Mouse (Mus musculus) spleen, postnatal 4 days (tissue): ENCODE data around the gene Rabggta.

Source experiments
- DNase-seq, 2 experiments: peaks; one replicate each; pipeline ENCODE4 v3.0.0; 2022; ENCODE audit warnings: low spot score in 2 of 2

The Rabggta gene

GRCm38 (mm10) chr14:55733889-55734288 is 11.8 kb upstream of the Rabggta start:
- no peak for DNase-seq

GRCm38 (mm10) chr14:55730531-55731032 is 8.5 kb upstream of the Rabggta start:
- DNase-seq: no peak

DNA sequence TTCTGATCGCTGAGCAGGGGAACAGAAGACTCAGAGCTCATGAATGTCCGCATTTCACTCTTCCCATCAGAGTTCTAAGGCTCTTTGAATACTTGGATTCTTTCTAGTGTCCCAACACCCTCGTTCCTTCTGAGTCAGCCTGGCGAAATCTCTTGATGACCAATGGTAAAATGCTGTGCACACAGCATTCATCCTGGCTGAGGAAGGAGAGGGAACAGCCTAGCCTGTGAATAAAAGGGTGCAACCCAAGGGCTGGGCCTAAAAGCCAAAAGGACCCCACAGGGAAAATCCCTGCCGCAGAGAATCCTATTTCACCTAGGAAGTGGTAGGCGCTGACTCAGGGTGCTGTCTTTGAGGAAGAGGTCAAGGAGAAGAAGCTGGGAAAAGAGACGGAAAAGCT is 8.1 kb upstream of the Rabggta start:
- DNase-seq: no peak

- DNase-seq: no peak
Measured at GRCm38 (mm10) chr14:55727889-55728685, 6.0 kb upstream of the Rabggta start.

DNA sequence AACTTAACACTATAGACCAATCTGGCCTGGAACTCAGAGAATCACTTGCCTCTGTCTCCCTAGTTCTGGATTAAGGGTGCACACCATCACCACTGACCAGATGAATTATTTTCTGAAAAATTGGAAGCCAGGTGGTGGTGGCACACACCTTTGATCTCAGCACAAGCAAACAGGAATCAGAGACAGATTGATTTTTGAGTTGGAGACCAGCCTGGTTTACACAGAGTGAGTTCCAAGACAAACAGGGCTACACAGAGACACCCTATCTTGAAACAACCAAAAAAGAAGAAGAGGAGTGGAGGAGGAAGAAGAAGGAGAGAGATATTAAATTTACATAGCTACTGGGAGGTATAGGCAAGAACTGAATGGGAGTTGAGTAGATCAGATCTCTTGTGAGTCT is 4.2 kb upstream of the Rabggta start:
- DNase-seq: no peak

- DNase-seq: peak in 1 of 2 experiments; percentile 32
Measured at GRCm38 (mm10) chr14:55724411-55724871, 2.4 kb upstream of the Rabggta start.

- no peak for DNase-seq
Measured at GRCm38 (mm10) chr14:55723433-55723832, 1.4 kb upstream of the Rabggta start.

GRCm38 (mm10) chr14:55722438-55722945 is 429 bp upstream of the Rabggta start:
- DNase-seq: no peak

GRCm38 (mm10) chr14:55721076-55721475 is 987 bp downstream of the Rabggta start:
- no peak for DNase-seq

GRCm38 (mm10) chr14:55720666-55721065 is 1.4 kb downstream of the Rabggta start:
- no peak for DNase-seq

- DNase-seq: no peak
Measured at GRCm38 (mm10) chr14:55719737-55720136, 2.3 kb downstream of the Rabggta start.

GRCm38 (mm10) chr14:55716884-55717283 is 5.2 kb downstream of the Rabggta start:
- no peak for DNase-seq

- DNase-seq: no peak
Measured at GRCm38 (mm10) chr14:55716271-55716670, 5.8 kb downstream of the Rabggta start.

- DNase-seq: no peak
Measured at GRCm38 (mm10) chr14:55714893-55715292, 7.2 kb downstream of the Rabggta start.

GRCm38 (mm10) chr14:55713729-55714122 is 8.3 kb downstream of the Rabggta start, which contains the start of gene Tgm1:
Gene Tgm1 (minus strand): TSS chr14:55713926.
- no peak for DNase-seq

DNA sequence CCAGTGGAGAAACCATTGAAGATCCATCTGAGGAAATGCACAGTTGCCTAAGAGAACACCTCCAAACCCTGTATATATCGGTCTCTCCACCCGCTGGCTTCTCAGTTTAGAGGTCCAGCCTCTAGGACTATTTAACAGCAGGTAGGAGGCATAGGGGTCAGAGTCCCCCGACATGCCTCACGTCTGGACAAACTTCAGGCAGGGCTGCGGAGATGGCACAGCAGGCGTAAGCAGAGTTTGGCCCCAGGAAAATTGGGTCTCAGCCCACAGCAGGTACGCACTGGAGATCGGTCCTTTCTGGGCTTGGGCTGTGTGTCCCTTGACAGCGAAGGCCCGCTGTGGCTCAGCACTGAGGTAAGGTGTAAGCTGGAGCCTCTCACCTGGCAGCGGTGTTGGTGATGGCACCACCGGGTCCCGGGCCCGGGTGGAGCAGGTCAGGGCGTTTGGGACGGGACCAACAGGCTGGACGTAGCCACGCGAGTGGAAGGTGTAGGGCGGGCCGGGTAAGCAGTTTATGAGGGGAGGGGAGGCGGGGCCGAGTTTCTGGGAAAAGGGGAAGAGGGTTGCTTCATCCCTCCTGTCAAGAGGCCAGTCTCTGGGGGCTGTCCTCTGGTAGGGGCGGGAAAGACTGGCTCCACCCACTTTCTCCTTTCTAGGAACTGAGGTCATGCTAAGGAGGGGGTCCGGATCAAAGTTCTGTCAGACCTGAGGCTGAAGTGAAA is 8.9 kb downstream of the Rabggta start:
- DNase-seq: peak in 1 of 2 experiments; percentile 30

GRCm38 (mm10) chr14:55711786-55712185 is 10.3 kb downstream of the Rabggta start:
- DNase-seq: no peak

GRCm38 (mm10) chr14:55709509-55709908 is 12.6 kb downstream of the Rabggta start:
- DNase-seq: no peak

GRCm38 (mm10) chr14:55707397-55707796 is 14.7 kb downstream of the Rabggta start:
- no peak for DNase-seq

DNA sequence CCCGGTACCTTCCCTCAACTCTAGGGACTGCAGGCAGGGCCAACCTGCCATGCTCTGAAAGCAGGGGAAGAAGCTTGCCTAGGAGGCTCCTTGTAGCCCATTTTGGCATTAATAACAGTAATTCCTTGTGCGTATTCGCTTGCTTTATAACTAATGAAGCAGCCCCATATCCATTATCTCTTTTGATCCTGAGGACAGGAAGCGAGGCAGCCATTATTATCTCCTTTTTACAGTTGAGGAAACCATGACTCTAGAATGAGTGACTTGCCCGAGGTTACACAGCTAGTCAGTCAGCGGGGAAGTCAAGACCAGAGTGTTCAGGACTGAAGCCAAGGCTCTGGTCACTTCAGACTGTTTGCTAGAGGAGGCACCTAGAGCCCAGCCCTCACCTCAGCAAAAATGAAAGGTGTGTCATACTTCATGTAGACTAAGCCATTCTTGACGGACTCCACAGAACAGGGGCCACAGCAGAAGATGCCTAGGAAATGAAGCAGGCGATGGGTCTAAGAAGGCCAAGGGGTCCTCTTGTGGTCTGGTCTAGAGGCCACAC is 15.9 kb downstream of the Rabggta start:
- no peak for DNase-seq

DNA sequence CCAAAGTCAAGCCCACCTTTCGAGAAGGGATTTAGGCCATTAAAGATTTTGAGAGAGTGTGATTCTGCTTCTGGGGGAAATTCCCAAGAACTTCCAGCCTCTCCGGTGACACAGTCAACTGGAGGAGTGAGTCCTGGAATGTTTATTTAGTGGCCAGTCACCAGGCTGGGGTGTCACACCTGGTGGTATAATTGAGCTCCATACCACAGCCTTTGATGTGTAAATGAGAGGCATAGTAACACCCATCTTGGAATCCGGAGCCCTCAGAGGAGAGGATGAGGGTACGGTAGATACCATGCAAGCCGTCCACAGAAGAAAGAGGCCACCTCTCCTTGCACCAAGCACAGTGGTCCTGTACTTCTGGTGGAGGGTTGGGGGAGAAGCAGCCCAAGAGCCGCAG is 19.3 kb downstream of the Rabggta start:
- no peak for DNase-seq

GRCm38 (mm10) chr14:55701131-55701530 is 20.9 kb downstream of the Rabggta start:
- DNase-seq: no peak
